Mouse (Mus musculus) MEL (cell line): ENCODE results near the gene Gm37240. TPM values are rescaled to one million over a fixed set of nuclear protein-coding genes. Genes with fewer than 3 reads are reported as not detected.

Source experiments
- DNase-seq: peaks from one replicate; pipeline ENCODE4 v3.0.0; 2011; ENCODE audit warnings: low read depth, low spot score
- H3K27ac ChIP-seq: 2 replicates; pipeline ENCODE4 v1.5.1; 2012; ENCODE audit warnings: low read depth, mild to moderate bottlenecking, control low read depth, low read length, moderate library complexity; ENCODE audit not compliant: control insufficient read depth
- H3K27me3 ChIP-seq, 2 experiments: fragments of 150-350 bp in 1 of 2; sonication (generic) in 1 of 2; 2 replicates each; pipeline ENCODE4 v1.6.1; 2012; ENCODE audit warnings: low read length in 2 of 2, mild to moderate bottlenecking in 2 of 2, improper control_type of control experiment in 1 of 2, moderate library complexity in 1 of 2; ENCODE audit not compliant: insufficient read depth in 2 of 2, control insufficient read depth in 1 of 2
- H3K36me3 ChIP-seq, 2 experiments: 2 replicates each; pipeline ENCODE4 v1.6.1; 2012 to 2014; ENCODE audit warnings: low read length in 2 of 2, improper control_type of control experiment in 1 of 2, inconsistent platforms in 1 of 2, mild to moderate bottlenecking in 1 of 2; ENCODE audit not compliant: insufficient read depth in 2 of 2, control insufficient read depth in 1 of 2
- H3K4me1 ChIP-seq, 2 experiments: fragments of 150-350 bp in 1 of 2; sonication (generic) in 1 of 2; 2 replicates each; pipeline ENCODE4 v1.6.1; 2012; ENCODE audit warnings: low read length in 2 of 2, improper control_type of control experiment in 1 of 2, mild to moderate bottlenecking in 1 of 2; ENCODE audit not compliant: insufficient read depth in 2 of 2, control insufficient read depth in 1 of 2
- H3K4me3 ChIP-seq, 2 experiments: fragments of 150-350 bp in 1 of 2; sonication (generic) in 1 of 2; 2 replicates each; pipeline ENCODE4 v1.5.1; 2012; ENCODE audit warnings: low read depth in 2 of 2, low read length in 2 of 2, mild to moderate bottlenecking in 2 of 2, moderate library complexity in 2 of 2, control low read depth in 1 of 2, improper control_type of control experiment in 1 of 2; ENCODE audit not compliant: control insufficient read depth in 1 of 2, insufficient read depth in 1 of 2
- H3K79me2 ChIP-seq: 2 replicates; pipeline ENCODE4 v1.6.1; 2012; ENCODE audit warnings: mild to moderate bottlenecking, low read length, moderate library complexity; ENCODE audit not compliant: control insufficient read depth, poor library complexity, insufficient read depth
- H3K9ac ChIP-seq: 2 replicates; pipeline ENCODE4 v1.6.1; 2012; ENCODE audit warnings: low read depth, mild to moderate bottlenecking, control low read depth, low read length, moderate library complexity; ENCODE audit not compliant: control insufficient read depth, poor library complexity, severe bottlenecking
- H3K9me3 ChIP-seq: fragments of 150-350 bp; sonication (generic); replicated peaks from 2 replicates; pipeline ENCODE4 v1.6.1; 2012; ENCODE audit warnings: mild to moderate bottlenecking, low read length, improper control_type of control experiment, moderate library complexity; ENCODE audit not compliant: insufficient read depth
- BHLHE40 ChIP-seq: IDR thresholded peaks from 2 replicates; pipeline ENCODE4 v1.6.1; 2012; ENCODE audit warnings: low read depth, mild to moderate bottlenecking, inconsistent platforms, low read length, improper control_type of control experiment, borderline replicate concordance
- CTCF ChIP-seq, 3 experiments: IDR thresholded peaks in 2 of 3; conservative IDR thresholded peaks in 1 of 3; 2 replicates each; pipeline ENCODE4 v1.5.1; 2011 to 2012; ENCODE audit warnings: low read length in 3 of 3, low read depth in 2 of 3, mild to moderate bottlenecking in 2 of 3, improper control_type of control experiment in 1 of 3, inconsistent platforms in 1 of 3, mixed read lengths in 1 of 3, moderate library complexity in 1 of 3; ENCODE audit not compliant: control insufficient read depth in 1 of 3, insufficient read depth in 1 of 3, poor library complexity in 1 of 3, severe bottlenecking in 1 of 3
- E2F4 ChIP-seq: IDR thresholded peaks from 2 replicates; pipeline ENCODE4 v1.6.1; 2011; ENCODE audit warnings: low read depth, low read length, improper control_type of control experiment, borderline replicate concordance
- ELF1 ChIP-seq: IDR thresholded peaks from 2 replicates; pipeline ENCODE4 v1.6.1; 2014; ENCODE audit warnings: low read depth, mild to moderate bottlenecking, inconsistent platforms, low read length, improper control_type of control experiment, moderate library complexity
- EP300 ChIP-seq, 2 experiments: IDR thresholded peaks; 2 replicates each; pipeline ENCODE4 v1.6.1; 2011; ENCODE audit warnings: improper control_type of control experiment in 2 of 2, low read length in 2 of 2, low read depth in 1 of 2, mild to moderate bottlenecking in 1 of 2
- ETS1 ChIP-seq: IDR thresholded peaks from 2 replicates; pipeline ENCODE4 v1.6.1; 2012; ENCODE audit warnings: low read depth, mild to moderate bottlenecking, inconsistent platforms, low read length, improper control_type of control experiment, moderate library complexity
- GATA1 ChIP-seq: IDR thresholded peaks from 2 replicates; pipeline ENCODE4 v1.6.1; 2011; ENCODE audit warnings: low read depth, low read length, improper control_type of control experiment
- HCFC1 ChIP-seq: IDR thresholded peaks from 2 replicates; pipeline ENCODE4 v1.6.1; 2012; ENCODE audit warnings: low read depth, mild to moderate bottlenecking, inconsistent platforms, low read length, improper control_type of control experiment, moderate library complexity
- JUND ChIP-seq: IDR thresholded peaks from 2 replicates; pipeline ENCODE4 v1.6.1; 2011; ENCODE audit warnings: low read depth, mild to moderate bottlenecking, improper control_type of control experiment, low read length
- KAT2A ChIP-seq: conservative IDR thresholded peaks from 2 replicates; pipeline ENCODE4 v1.6.1; 2012; ENCODE audit warnings: low read depth, low read length, improper control_type of control experiment, inconsistent platforms
- MAX ChIP-seq: IDR thresholded peaks from 2 replicates; pipeline ENCODE4 v1.6.1; 2011; ENCODE audit warnings: low read length, improper control_type of control experiment
- MEF2A ChIP-seq: IDR thresholded peaks from 2 replicates; pipeline ENCODE4 v1.6.1; 2014; ENCODE audit warnings: low read depth, mild to moderate bottlenecking, inconsistent platforms, low read length, improper control_type of control experiment; ENCODE audit not compliant: poor library complexity, insufficient replicate concordance, severe bottlenecking; ENCODE audit errors: extremely low read depth
- MXI1 ChIP-seq: IDR thresholded peaks from 2 replicates; pipeline ENCODE4 v1.6.1; 2011; ENCODE audit warnings: mild to moderate bottlenecking, low read depth, low read length, improper control_type of control experiment
- MYC ChIP-seq: IDR thresholded peaks from 2 replicates; pipeline ENCODE4 v1.6.1; 2011; ENCODE audit warnings: low read depth, mild to moderate bottlenecking, low read length, improper control_type of control experiment, moderate library complexity
- NELFE ChIP-seq: IDR thresholded peaks from 2 replicates; pipeline ENCODE4 v1.6.1; 2011; ENCODE audit warnings: low read depth, low read length, improper control_type of control experiment
- NRF1 ChIP-seq: IDR thresholded peaks from 2 replicates; pipeline ENCODE4 v1.6.1; 2014; ENCODE audit warnings: low read depth, mild to moderate bottlenecking, inconsistent platforms, low read length, improper control_type of control experiment, moderate library complexity; ENCODE audit not compliant: poor library complexity, insufficient read depth, severe bottlenecking
- POLR2A ChIP-seq, 2 experiments: IDR thresholded peaks; 2 replicates each; pipeline ENCODE4 v1.6.1; 2011 to 2012; ENCODE audit warnings: low read length in 2 of 2, mild to moderate bottlenecking in 2 of 2, control low read depth in 1 of 2, improper control_type of control experiment in 1 of 2, low read depth in 1 of 2, moderate library complexity in 1 of 2; ENCODE audit not compliant: control insufficient read depth in 1 of 2, insufficient read depth in 1 of 2, poor library complexity in 1 of 2
- POLR2AphosphoS2 ChIP-seq: IDR thresholded peaks from 2 replicates; pipeline ENCODE4 v1.6.1; 2011; ENCODE audit warnings: low read length, improper control_type of control experiment
- RAD21 ChIP-seq: IDR thresholded peaks from 2 replicates; pipeline ENCODE4 v1.6.1; 2011; ENCODE audit warnings: mild to moderate bottlenecking, low read depth, low read length, improper control_type of control experiment
- SIN3A ChIP-seq: IDR thresholded peaks from 2 replicates; pipeline ENCODE4 v1.6.1; 2012; ENCODE audit warnings: low read length, improper control_type of control experiment, inconsistent platforms
- SMC3 ChIP-seq: IDR thresholded peaks from 2 replicates; pipeline ENCODE4 v1.6.1; 2011; ENCODE audit warnings: low read depth, low read length, improper control_type of control experiment
- TAL1 ChIP-seq: IDR thresholded peaks from 2 replicates; pipeline ENCODE4 v1.6.1; 2012; ENCODE audit warnings: mild to moderate bottlenecking, inconsistent platforms, low read length, moderate library complexity, mixed read lengths
- TBP ChIP-seq: IDR thresholded peaks from 2 replicates; pipeline ENCODE4 v1.8.0; 2011; ENCODE audit warnings: low read depth, low read length, improper control_type of control experiment
- USF1 ChIP-seq: IDR thresholded peaks from 2 replicates; pipeline ENCODE4 v1.6.1; 2014; ENCODE audit warnings: low read depth, mild to moderate bottlenecking, inconsistent platforms, low read length, improper control_type of control experiment, moderate library complexity
- USF2 ChIP-seq, 2 experiments: IDR thresholded peaks; 2 replicates each; pipeline ENCODE4 v1.6.1; 2011 to 2012; ENCODE audit warnings: improper control_type of control experiment in 2 of 2, low read length in 2 of 2, borderline replicate concordance in 1 of 2, inconsistent platforms in 1 of 2, low read depth in 1 of 2, mild to moderate bottlenecking in 1 of 2; ENCODE audit not compliant: insufficient read depth in 1 of 2
- ZMIZ1 ChIP-seq: IDR thresholded peaks from 2 replicates; pipeline ENCODE4 v1.6.1; 2012; ENCODE audit warnings: low read depth, mild to moderate bottlenecking, inconsistent platforms, low read length, improper control_type of control experiment, moderate library complexity
- polyA plus RNA-seq, 2 experiments: library from polyadenylated mRNA; stranded (reverse) in 1 of 2; unstranded in 1 of 2; fragments of >175 nt in 1 of 2; fragments of >200 nt in 1 of 2; gene quantifications; 2 replicates each; pipeline versions ENCODE4 v1.2.1 to v1.2.4; 2012; ENCODE audit warnings: low replicate concordance in 2 of 2, low read depth in 1 of 2; ENCODE audit not compliant: insufficient read length in 2 of 2, insufficient read depth in 1 of 2, missing spikeins in 1 of 2
- total RNA-seq: library from RNA; depleted of rRNA; stranded (reverse); fragments of 300-350 nt; gene quantifications from 2 replicates; pipeline ENCODE4 v1.2.3, GENCODE M21; 2012

Gm37240 gene
- total and polyA plus RNA-seq, 3 experiments = 0.04 TPM; not detected in 2

- Histone ChIP-seq H3K9ac (no peak overlapping the region), H3K36me3 (no peaks in the 10 kb centered on the region), H3K9me3 (no peaks in the 10 kb centered on the region), H3K4me1 (no peaks in the 10 kb centered on the region), H3K79me2 (no peaks in the 10 kb centered on the region), H3K27ac (no peak overlapping the region), H3K4me3 (no peak overlapping the region), H3K27me3 (no peaks in the 10 kb centered on the region; a peak in 1 of 4 replicates)
- DNase-seq = no peak
- TF ChIP-seq POLR2A (IDR thresholded peaks at IDR 0.05; ENCODE audit: control insufficient read depth in 1 of 2, insufficient read depth in 1 of 2, low read depth in 1 of 2, low read length in 2 of 2, poor library complexity in 1 of 2) (no peak), ELF1 (no peak), SMC3 (no peak), MYC (no peak), POLR2AphosphoS2 (no peak), ETS1 (no peak), USF1 (no peak), NRF1 (no peak), TBP (no peak), RAD21 (no peak), JUND (no peak), CTCF (IDR thresholded peaks at IDR 0.05 in 2 of 3, conservative IDR thresholded peaks at IDR 0.05 in 1 of 3; ENCODE audit: control insufficient read depth in 1 of 3, insufficient read depth in 1 of 3, low read depth in 2 of 3, low read length in 3 of 3, poor library complexity in 1 of 3, severe bottlenecking in 1 of 3) (no peak), MXI1 (no peak), BHLHE40 (no peak), E2F4 (no peak), MEF2A (no peak)
These were observed 138.0 kb downstream of the Gm37240 start for GRCm38 (mm10) chr3:85749348-85749747.

DNA sequence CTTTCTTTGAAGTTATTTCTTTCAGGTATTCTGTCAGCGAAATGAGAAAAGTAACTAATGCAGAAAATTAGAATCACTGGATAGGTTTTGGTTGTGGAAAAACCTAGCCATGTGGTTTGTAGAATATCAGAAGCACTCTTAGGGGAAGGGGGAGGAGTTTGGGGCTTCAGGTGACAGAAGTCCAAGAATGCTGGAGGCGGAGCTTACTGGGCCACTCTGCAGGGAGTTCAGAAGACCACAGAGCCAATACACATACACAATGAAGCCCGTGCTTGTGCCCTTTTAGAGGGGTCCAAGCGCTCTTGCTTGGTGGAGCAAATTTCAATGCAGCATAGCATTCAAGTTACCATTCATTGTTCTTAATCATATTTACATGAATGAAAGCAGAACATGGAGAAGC is 138.5 kb downstream of the Gm37240 start:
- no peaks in the 10 kb centered on the region for H3K36me3 ChIP-seq
- no peaks in the 10 kb centered on the region; a peak in 1 of 4 replicates for H3K27me3 ChIP-seq
- no peaks in the 10 kb centered on the region for H3K4me1 ChIP-seq
- TF ChIP-seq HCFC1 (no peak), EP300 (IDR thresholded peaks at IDR 0.05; ENCODE audit: low read depth in 1 of 2, low read length in 2 of 2) (no peak), MYC (no peak), TAL1 (no peak), ZMIZ1 (no peak), ELF1 (no peak), USF2 (IDR thresholded peaks at IDR 0.05; ENCODE audit: borderline replicate concordance in 1 of 2, insufficient read depth in 1 of 2, low read depth in 1 of 2, low read length in 2 of 2) (no peak), POLR2A (IDR thresholded peaks at IDR 0.05; ENCODE audit: control insufficient read depth in 1 of 2, insufficient read depth in 1 of 2, low read depth in 1 of 2, low read length in 2 of 2, poor library complexity in 1 of 2) (no peak), MAX (no peak), GATA1 (no peak), MEF2A (no peak), USF1 (no peak), JUND (no peak), CTCF (IDR thresholded peaks at IDR 0.05 in 2 of 3, conservative IDR thresholded peaks at IDR 0.05 in 1 of 3; ENCODE audit: control insufficient read depth in 1 of 3, insufficient read depth in 1 of 3, low read depth in 2 of 3, low read length in 3 of 3, poor library complexity in 1 of 3, severe bottlenecking in 1 of 3) (no peak), KAT2A (no peak), NELFE (no peak), SIN3A (no peak)
- H3K27ac ChIP-seq = no peak overlapping the region
- H3K9ac ChIP-seq = no peak overlapping the region
- no peaks in the 10 kb centered on the region for H3K9me3 ChIP-seq
- no peaks in the 10 kb centered on the region for H3K79me2 ChIP-seq
- no peak overlapping the region for H3K4me3 ChIP-seq
- no peak for DNase-seq
